Mouse (Mus musculus) megakaryocyte, embryonic 14.5 days (primary cell): Measurements from ENCODE around the gene Zbtb20.

ENCODE experiments used
- FLI1 ChIP-seq: IDR thresholded peaks from 2 replicates; pipeline ENCODE4 v1.6.1; 2012; ENCODE audit warnings: low read length, inconsistent platforms, mixed read lengths
- GATA1 ChIP-seq: IDR thresholded peaks from 3 replicates; pipeline ENCODE4 v1.6.1; 2012; ENCODE audit warnings: mixed read lengths, low read length, inconsistent platforms, borderline replicate concordance

DNA sequence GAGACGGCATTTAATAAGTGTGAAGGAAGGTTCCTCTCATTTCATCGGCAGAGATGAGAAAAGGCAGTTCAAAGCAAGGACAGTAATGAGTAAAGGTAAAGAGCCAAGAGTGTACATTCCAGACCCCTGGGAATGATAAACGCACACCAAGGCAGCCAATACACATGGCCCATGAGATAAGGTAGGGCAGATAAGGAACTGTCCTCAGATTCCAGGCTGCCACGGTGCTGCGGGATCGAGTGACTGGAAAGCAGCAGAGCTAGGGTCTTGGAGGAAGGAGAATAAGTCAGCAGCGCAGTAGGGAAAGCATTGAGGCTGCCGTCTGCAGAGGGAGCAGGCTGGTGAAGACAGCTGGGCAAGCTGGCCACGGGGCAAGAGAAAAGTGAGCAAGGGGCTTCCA lies 699.8 kb downstream of the Zbtb20 start:
- TF ChIP-seq GATA1: no peak
- no peak for TF ChIP-seq FLI1
